Mouse (Mus musculus) mouse trophoblast stem cell (cell line): Measurements from ENCODE around the gene Ticrr.

Experiments used
- in situ Hi-C, 2 experiments: fragments of 300-500 bp; cut with MseI, MboI; formaldehyde crosslinking; loops; 2 replicates in 1 of 2; 3 replicates in 1 of 2; pipeline ENCODE4 v1.15.1; 2025

Ticrr gene

DNA sequence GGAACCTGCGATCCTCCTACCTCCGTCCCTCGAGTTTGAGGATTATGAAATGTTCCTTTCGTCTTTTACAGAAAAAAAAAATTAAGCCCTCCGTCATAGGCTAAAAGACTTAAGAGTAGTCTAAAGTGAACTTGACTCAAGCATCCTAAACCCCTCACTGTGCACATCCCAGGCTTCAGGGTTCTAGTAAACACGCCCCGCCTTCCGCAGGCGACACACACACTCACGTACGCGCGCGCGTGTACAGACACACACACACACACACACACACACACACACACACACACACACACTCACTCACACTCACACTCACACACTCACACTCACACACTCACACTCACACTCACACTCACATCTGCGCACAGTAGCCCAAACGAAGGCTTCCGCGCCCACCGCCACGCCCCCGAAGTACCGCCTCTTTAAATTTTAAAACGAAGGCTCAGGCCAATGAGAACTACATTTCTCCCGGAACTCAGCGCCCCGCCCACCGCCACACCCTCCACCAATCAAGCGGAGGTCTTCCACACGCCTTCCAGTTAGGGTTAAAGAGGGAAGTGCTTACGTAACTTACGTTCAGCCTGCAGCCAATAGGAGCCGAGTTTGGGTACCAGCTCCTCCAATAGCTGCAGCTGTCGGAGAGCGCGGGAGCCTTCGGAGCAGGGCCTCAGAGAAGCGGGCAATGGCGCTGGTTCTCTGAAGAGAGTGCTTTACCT is at the start of gene Ticrr:
TSS of gene Ticrr (plus strand) at position 619 of the 713 bp plus-strand sequence.
- in situ Hi-C loops, result no loop called here

DNA sequence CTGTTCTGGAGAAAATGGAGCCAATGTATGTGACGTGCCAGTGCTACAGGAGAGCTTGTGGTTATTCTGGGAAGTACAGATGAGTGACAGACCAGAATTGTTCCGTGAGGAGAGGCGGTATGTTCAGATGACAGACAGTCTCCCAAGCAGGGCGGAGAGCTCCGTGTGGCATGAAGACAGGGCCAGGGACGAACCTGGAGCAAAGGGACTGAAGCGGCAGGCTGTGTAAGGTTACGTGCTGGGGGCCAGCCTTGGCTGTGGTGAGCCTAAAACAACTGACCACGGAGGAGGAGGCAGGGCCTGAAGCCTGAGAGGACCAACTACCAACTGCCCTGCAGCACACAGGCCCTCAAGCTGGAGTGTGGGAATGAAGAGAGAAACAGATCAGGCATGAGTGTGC is 48.1 kb upstream of the Ticrr start:
- in situ Hi-C loops, result no loop called here

DNA sequence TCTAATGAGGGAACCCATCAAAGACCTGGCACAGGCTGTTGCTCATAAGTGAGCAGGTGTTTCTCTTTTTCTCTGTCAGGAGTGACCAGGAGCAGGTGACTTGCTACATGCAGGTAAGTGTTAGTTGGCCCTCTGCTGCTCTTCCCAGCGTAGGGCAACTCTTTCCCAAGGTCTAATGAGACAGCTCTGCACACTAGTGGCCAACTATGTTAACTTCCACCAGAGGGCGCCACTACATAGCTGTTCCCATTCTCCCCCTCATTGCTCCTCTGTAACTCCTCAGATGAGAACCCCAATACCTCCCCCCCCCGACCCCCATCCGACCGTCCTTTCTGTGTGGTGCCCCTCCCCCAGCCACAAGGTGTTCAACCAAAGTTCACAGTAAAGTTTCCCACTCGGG is 47.2 kb upstream of the Ticrr start:
- in situ Hi-C loops, result no loop called here

DNA sequence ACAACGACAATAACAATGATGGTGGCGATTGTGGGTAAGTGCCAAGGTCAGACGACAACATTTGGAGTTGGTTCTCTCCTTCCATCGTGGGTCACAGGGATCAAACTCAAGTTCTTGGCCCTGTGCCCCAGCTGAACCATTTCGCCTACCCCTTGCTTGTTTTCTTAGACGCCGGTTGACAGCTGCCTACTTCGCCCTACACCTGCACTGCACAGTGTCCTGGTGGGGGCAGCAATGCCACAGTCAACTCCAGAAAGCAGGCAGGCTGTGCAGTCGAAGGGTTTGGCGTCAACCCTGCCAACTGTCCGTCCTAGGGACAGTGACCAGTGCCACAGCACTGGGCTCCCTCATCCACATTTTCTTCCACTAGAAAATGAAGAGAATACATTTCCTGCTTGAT is 46.7 kb upstream of the Ticrr start:
- in situ Hi-C loops, result no loop called here

DNA sequence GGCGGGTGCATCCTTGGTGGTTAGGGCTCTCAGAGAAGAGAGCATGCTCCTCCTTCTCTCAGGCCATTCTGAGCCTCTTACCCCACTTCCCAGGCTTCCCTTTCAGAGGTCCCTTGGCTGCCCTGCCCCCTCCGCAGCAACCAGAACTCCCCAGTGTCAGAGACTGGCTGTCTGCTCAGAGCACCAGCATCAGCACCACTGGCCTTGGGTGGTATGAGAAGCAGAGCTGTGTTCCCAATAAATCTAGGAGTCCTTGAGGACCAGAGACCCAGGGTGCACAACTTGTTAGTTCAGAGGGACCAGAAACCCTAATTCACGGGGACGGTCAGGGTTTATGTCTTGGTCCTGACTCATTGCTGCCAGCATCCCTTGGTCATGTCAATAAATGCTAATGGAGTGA is 45.0 kb upstream of the Ticrr start:
- in situ Hi-C loops, result no loop called here

DNA sequence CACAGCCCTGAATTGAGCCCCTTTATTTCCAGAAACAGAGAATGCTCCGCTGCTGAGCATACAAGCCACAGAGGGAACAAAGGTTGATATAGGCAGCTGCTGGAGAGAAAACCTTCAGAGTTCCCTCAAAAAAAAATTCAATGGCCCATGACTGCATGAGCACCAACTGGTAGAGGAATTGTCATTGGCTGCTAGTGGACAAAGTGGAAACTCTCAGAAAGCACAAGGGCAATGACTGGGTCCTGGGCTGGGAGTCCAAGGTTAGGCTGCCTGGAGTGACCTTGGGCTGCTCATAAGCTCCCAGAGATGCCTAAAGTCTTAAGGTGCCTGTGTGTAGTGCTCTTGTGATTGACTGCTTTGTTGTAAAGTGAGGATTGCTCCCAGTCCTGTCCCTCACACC is 44.1 kb upstream of the Ticrr start:
- in situ Hi-C loops, result no loop called here

DNA sequence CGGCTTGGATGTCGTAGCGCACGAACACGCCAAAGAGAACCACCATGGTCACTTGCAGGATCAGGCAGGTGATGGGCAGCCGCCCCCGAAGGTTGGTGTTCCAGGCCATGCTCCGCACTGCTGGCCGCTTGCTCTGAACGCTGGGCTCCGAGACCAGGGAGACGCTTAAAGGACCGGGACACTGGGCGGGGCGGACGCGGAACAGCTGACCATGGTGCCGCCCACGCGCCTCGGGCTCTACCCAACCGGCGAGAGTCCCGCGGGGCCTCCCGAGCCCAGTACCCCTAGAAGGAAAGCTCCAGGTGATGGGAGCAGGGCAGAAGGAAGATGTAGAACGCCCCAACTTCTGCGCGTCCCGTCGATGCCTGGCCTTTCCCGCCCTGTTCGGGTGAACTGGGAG is 42.6 kb upstream of the Ticrr start, which contains the start of gene Rhcg:
TSS of gene Rhcg (minus strand) at position 240 of the 400 bp plus-strand sequence.
- in situ Hi-C loops, result no loop called here

DNA sequence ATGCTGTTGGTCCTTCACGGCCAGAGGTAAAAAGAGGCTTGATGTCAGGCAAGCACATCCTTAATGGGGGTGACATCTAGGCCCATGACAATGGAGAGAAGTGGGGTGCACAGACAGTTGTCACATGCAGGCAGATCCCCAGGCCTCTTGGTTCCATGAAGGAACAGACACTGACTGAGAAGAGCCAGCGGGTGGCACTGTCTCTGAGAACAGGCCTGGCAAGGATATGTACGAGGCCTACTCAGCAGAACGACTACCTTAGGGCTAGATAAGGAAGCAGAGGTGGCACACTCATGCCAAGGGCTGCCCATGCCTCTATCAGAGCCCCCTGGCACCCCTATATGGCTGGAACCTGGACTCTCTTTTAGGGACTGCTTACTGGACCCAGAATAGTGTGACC is 40.5 kb upstream of the Ticrr start:
- in situ Hi-C loops, result no loop called here

DNA sequence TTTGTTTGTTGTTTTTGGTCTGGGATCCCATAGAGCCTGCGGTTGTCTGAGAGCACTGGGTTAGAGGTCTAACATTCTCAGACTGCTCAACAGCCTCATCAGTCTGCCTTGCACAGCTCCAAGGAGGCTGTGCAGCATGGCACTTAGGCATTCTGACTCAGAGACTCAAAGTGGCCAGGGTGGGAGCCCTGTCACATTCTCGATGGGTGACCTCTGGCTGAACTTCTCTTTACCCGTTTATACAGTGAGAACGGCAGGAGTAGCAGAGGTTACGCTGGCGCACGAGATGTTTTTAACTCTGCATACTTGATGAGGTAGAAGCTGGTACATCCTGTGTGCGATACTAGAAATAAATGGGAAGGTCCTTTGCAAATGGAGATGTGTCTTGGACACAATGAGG is 36.9 kb upstream of the Ticrr start:
- in situ Hi-C loops, result no loop called here

DNA sequence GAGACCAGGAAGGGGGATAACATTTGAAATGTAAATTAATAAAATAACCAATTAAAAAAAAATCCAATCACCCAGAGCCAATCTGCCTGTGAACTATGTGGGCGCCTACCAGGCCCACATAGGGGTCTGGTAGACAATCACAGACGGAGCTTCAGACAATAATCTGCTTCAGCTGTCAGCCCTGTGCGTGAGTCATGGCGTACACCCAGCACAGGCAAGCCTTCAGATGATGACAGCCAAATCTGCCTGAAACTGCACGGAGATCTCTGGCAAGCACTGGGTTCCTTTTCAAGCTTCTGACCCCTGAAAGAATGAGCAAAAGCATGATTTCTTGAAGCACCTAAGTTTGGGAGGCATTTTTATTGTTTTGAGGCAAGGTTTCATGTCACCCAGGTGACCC is 33.8 kb upstream of the Ticrr start:
- in situ Hi-C loops, result no loop called here

DNA sequence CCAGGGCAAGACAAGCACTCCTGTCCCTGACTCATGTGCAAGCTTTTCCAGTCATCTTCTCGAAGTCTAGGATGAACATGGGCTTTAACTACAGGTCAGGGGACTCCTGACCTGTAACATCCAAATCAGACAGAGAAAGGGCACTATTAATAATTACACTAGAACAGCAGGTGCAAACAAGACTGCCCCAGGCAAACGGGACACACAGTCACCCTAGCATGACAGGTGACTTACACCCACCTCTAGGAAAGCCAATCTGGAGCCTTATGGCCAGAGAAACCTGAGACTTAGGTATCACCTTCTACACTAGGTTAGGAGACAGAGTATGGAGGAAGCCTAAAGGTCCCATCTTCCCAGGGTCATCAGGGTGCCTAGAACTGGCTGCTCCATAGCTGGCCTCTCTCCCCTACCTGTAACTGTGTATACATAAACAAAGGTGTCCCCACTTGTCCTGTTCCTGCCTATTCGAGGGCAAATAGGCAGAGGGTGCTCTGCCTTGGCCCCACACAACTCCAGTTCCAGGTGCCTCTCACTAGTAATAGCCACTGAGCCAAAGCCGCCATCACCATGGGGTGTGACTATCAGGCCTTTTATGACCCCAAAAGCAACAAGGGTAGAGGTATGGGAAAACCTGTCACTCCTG is 31.6 kb upstream of the Ticrr start:
- in situ Hi-C loops, result no loop called here

DNA sequence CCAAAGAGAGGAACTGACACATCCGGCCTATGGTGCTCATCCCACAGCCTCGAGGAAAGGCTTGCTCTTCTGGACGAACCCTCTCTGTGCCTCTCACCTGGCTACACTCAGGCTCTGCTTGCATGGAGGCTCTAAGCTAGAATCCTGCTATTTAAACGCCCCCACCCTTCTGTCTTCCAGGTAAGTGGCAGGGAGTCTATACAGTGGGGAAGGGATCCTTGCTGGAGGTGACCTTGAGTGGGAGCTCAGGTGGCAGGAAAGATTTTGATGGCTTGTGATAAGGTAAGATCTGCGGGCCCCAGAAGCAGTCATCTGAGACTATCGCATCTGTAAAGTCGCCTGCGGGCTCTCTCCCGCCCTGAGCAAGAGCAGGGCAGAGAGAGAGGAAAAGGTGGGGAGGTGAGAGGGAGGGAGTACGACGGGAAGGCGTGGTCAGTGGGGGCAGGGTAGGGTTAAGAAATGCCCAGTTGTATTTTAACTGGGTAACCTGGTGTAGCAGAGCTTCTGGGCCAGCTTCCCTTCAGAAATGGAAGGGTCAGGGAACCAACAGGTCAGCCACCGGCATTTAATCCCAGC is 28.1 kb upstream of the Ticrr start:
- in situ Hi-C loops, result no loop called here

DNA sequence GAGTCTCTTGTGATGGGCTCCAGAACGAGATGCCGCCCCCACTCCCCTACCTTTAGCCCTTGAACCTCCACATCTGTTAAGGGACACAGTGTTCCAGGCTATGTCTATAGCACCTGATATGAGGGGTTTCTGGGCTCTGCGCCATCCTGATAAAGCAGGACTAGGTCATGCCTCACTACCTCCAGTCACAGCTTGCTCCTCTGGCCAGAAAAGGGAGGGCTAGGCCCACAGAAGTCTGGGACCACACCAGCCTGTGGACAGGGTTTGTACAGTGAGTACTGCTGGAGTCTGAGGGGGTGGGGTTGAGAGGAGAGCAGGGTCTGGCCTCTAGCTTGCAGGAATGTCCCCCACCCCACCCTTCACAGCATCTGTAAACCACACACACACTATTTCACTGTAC is 12.8 kb upstream of the Ticrr start:
- in situ Hi-C loops, result no loop called here

DNA sequence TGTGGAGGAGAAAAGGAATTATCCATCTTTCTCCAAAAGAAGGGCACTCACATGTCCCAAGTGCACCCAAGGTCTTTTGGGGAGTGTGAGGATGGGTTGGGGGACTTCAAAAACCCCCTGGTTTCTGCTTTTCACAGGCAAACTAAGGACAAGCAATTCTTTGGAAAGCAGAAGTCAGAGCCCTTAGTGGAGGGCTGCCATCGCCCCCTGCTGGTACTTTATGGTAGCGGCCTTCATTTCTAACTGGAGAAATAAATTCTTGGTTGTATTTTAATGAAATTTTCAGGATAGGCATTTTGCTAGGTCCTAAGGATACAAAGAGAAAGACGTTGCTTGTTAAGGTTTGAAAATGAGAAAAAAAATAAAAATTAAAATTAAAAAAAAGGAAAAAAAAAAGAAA is 11.0 kb upstream of the Ticrr start:
- in situ Hi-C loops, result no loop called here

DNA sequence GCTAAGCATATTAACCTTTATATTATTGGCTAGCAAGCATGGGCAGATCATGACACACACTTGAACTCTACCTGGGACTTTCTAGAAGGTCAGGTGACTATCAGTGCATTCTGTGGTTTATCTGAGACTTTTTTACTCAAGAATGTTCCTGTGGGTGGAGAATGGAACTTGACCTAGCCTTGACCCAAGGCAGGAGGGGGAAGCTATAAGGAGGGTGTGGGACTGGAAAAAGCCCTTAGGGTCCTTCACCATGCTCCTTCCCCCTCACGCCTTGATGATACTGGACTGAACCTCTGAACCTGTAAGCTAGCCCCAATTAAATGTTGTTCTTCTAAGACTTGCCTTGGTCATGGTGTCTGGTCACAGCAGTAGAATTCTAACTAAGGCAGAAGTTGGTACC is 5.8 kb upstream of the Ticrr start:
- in situ Hi-C loops, result no loop called here

DNA sequence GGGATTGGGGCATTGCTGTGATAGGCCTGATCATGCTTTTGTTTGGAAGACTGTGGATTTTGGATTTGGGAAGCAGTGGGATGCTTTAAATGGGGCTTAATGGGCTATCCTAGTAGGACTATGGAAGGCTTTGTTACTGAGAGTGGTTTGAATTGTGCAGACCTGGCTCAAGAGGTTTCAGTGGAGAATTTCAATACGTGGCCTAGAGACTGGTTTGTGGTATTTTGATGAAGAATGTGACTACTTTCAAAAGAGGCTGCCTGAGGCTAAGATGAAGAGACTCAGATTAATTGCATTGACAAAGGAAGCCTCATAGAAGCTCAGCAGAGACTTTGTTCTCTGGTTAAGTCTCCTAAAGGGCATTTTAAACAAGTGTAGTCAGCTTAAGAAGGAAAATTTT is 5.4 kb upstream of the Ticrr start:
- in situ Hi-C loops, result no loop called here

DNA sequence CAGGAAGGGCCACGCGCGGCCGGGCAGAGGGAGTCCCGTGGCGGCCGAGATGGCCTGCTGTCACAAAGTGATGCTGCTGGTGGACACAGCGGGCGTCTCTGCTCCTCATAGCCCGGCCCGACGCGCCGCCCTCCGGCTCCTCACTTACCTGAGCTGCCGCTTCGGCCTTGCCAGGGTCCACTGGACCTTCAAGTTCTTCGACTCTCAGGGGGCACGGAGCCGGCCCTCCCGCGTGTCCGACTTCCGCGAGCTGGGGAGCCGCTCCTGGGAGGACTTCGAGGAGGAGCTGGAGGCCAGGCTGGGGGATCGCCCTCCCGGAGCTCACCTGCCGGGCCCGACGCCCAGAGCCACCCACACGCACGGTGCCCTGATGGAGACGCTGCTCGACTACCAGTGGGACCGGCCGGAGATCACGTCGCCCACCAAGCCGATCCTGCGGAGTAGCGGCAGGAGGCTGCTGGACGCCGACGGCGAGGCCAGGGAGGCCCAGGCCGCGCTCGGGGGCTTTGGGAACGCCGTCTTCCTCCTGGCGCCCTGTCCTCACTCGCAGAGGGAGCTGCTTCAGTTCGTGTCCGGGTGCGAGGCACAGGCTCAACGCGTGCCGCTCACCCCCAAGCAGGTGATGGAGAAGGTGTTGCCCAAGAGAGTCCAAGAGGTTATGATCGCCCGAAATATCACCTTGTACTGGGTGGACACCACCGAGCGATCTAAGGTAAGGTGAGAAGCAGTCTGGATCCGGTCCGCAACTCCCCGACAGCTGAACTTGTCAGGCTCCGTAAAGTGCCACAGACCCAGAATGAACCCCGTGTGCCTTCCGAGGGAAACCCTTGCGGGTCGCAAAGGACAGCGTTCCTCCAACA is 525 bp downstream of the Ticrr start:
- in situ Hi-C loops, result no loop called here

DNA sequence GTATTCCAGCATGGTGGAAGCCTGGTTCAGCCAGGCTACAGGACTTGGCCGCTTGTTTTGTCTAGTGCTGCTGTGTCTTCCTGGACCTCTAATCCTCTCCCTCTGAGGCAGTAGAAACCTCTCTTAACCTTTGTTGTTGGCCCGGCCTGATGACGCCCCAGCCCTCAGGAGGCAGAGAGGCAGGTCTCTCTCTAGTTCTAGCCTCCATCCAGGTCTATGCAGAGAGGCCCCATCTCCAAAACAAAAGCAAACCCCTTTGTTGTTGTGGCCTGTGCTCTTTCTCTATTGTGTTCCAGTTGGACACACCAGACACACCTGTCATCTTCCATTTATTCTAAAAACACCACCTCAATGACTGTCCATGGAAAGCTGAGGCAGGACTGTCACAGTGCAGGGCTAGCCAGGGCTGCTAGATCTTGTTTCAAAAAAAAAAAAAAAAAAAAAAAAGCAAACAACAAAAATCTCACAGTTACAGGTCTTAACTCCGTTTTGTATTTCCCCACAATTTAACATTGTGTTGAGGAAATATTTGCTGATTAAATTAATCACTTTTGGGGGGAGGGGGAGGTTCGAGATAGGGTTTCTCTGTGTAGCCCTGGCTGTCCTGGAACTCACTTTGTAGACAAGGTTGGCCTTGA is 1.4 kb downstream of the Ticrr start:
- in situ Hi-C loops, result no loop called here

DNA sequence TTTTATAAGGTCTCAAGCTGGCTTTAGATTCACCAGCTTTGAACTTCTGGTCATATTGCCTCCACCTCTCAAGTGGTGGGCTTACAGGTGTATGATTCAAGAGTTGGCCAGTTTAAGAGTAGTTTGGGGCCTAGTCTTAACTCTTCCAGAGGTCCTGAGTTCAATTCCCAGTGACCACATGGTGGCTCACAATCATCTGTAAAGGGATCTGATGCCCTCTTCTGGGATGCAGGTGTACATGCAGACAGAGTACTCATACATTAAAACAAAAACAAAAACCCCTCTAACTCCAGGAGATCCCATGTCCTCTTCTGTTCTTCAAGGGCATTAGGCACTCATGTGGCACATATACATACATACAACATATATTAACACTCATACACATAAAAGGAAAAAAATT is 6.7 kb downstream of the Ticrr start:
- in situ Hi-C loops, result no loop called here

DNA sequence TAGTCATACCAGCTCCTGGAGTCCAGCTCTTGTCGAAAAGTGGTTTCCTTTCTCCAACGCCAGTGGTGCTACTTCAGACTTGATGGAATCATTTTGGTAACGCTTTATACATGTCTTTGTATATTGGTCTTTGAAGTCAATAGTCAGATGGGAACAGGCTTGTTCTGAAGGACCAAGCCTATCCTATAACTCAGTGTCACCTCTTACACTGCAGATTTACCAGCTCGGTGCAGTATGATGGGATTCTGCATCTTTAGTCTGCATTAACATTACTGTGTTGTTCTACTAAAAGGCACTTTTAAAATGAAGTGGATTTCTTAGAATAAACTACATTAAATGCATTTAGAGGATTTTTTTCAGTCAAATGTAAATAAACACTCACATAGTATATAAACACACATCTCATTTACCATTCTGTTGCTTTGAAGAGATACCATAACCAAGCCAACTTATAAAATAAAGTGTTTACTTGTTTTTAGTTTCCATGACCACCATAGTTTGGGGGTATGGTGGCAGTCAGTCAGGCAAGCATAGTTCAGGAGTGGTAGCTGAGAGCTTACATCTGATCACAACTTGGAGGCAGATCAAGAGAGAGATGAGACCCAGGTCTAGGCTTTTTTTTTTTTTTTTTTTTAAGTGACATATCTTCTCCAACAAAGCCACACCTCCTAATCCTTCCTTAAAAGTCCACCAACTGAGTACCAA is 11.1 kb downstream of the Ticrr start:
- in situ Hi-C loops, result no loop called here

DNA sequence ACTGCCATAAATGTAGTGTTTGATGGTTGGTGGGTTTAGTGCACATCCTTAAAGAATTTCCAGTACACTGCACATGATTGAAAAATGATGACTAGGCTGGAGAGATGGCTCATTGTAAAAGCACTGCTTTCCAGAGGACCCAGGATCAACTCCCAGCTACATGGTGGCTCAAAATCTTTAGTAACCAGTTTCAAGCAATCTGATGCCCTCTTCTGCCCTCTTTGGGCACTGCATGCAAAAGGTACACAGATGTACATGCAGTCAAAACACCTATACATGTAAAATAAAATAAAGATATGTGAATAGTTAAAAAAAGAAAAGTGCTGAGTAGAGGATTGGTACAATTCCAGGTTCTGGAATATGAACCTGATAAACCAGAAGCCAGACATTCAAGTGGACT is 19.2 kb downstream of the Ticrr start:
- in situ Hi-C loops, result no loop called here
